Mouse (Mus musculus) E14TG2a.4 (cell line): ENCODE results near the gene Olfr750.
A peak's percentile ranks its signal among the peaks of the same experiment; 100 is the strongest.

Experiments
- CTCF ChIP-seq: conservative IDR thresholded peaks from 2 replicates; pipeline ENCODE4 v1.5.1; 2014; ENCODE audit warnings: low read length
- NANOG ChIP-seq: IDR thresholded peaks from 2 replicates; pipeline ENCODE4 v1.6.1; 2014; ENCODE audit warnings: borderline replicate concordance, low read length, mixed read lengths
- POU5F1 ChIP-seq: IDR thresholded peaks from 2 replicates; pipeline ENCODE4 v1.6.1; 2014; ENCODE audit warnings: low read length, borderline replicate concordance

- TF ChIP-seq CTCF, result peak; percentile 64
- TF ChIP-seq POU5F1, result no peak
- no peak for TF ChIP-seq NANOG
These were observed 29.0 kb upstream of the Olfr750 start for GRCm38 (mm10) chr14:51103217-51103616.
